Mouse (Mus musculus): ENCODE measurements at regions not wholly inside any gene's neighbourhood (a gene's known extent, or its start where the extent isn't known, plus 50 kb on each side); places are given as distances from the start of the nearest gene placed in this dataset.

DNA sequence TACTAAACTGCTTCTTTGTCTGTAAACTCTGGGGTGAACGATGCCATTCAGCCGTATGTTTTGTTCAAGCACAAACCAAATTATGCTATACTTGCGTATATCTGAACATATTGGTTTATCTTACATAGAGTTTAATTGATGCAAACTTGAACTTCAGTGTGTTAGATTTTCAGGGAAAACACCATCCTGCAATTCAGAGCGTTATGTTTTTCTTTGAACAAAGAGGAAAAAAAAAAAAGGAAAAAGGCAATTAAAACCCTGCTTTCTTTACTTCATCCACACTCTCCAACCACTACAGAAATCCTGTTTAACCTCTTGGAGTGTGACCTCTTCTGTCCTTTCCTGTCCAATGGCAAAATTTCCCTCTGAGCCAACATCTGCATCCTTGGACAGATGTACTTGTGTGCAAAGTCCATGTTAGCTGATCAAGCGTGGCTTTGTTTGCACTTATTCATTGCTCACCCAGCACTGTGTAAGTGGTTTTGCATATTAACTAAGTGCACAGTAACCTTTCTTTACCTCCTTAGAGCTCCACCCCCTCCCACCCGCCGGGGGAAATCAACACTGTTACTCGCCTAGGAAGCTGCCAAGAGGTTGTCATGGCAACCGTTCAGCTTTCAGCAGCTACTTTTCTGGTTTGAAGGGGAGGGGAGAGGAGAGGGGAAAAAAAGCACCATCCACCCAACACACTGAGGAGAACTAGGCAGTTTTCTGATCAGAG, 174.4 kb upstream of the Klf12 start:
- no peak for DNase-seq (ENCODE audit: low spot score in 2 of 2)

DNA sequence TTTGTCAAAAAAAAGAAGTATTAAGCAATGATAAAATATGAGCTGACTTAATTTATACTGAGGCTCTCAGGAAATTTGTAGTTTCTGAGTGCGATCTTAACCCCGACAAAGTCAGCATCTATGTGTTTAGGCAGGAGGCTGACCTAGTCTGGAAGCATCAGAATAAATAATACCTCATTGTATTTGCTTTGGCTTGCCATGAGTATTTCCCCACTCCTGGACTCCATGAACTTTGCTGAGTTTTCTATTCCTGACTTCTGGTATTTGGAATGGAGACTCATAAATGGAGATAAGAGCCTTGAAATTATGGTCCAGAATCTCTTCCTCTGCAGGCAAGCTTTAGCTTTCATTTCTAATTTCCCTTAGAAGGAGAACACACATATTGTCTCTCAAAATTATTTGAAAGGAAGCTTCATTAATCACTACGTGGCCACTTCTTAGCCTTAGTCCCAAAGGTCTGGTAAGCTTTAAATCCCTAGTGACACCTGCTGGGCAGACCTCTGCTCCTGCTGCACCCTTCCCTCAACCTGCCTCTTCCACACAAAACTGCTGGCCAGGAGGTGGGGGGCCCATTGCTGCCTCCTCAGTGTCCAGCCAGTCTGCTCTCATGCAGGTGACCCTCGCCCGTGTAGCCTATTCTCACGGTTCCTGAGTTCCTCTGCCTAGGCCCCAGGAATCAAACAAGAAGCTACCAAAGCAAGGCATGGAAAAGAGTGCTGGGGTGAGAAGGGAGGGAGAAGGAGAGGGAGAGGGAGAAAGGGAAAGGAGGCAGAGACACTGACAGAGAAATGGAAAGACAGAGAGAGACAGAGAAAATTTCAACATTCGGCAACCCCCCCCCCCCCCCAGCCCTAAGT, 173.6 kb upstream of the Klf12 start:
- DNase-seq (ENCODE audit: low spot score in 2 of 2), result no peak

DNA sequence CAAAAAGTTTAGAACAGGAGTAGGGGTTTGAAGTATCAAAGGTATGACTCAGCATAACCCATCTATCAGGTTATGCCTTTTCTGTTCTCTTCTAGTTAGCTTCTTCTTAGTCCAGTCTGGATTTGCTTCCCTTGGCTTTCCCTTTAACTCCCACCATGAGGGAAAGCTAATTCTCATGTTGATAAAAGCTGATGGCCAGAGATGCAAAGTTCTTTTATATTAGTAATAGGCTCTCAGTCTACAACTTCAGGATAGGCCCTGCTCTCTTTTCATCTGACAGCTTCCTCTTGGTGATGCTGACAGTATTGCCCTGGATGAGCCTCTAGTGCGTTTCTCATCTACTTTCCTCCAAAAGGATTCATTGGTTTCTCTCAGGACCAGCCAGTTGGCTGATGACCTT, 161.7 kb upstream of the Klf12 start:
- no peak for DNase-seq (ENCODE audit: low spot score in 2 of 2)

DNA sequence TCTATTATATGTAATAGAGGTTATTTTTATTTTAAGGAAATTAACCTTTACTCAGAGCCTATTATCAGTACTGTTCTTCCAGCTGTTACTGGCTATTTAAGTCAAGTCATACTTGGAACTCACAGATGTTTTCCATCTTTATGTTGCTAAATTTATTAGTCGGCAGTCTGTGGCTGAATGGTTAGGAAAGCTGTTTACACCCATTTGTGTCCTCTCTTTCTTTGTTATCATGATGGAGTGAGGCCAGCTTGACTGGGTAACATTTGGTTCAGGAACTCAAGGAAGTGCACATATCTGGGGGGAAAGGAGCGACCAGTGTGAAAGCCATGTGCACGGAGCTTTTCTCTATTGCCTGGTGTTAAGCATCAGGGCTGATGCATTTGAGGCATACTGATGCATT, 160.4 kb upstream of the Klf12 start:
- no peak for DNase-seq (ENCODE audit: low spot score in 2 of 2)

DNA sequence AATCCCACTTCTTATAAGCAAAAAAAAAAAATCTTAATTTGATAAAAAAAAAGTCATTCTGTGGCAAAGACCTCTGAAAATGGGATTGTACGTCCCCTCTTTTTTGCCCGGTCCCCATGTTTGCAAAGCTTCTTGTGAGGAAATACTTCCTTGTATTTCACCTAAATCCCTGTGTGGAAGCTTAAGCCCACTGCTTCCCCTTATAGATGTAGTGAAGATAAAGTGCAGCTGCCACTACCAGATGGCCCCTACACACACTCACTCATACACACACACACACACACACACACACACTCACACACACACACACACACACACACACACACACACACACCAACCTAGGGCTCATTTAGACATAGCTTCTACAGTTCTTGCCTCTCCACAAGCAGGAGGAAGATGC, 159.6 kb upstream of the Klf12 start:
- DNase-seq (ENCODE audit: low spot score in 2 of 2), result no peak

DNA sequence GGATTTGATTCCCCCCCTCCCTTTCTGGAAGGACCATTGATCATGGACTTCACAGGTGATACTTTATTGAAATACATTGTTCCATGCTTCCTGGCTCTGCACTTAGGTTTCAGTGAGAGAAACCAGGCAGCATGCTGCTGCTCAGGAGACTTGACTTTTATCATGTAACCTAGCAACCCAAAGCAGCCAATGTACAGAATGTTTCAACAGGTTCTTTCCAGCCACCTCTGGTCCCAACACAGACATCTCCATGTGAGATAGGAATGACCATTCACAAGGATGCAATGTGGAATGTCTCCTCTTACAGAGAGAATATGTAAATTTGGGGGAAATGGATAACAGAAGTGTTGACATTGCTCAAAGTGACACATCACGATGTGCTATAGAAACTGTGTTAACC, 153.1 kb upstream of the Klf12 start:
- no peak for DNase-seq (ENCODE audit: low spot score in 2 of 2)

DNA sequence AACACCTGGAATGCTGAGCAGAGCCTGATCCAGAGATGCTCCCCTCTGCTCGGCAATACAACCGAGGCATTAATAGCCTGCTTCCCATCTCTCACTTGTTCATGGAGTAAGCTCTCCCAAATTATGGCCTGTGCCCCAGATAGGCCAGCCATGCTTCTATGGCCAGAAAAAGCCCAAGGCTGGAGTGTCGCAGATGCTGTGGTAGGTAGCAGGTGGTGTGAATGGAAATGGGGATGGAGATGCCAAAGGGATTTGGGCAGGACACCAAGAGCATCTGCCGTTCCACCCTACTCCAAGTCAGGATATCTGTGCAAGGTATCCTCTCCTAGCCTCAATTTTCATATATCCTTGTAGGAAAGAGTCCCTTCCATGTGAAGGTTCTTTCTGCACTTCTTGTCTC, 145.2 kb upstream of the Klf12 start:
- DNase-seq (ENCODE audit: low spot score in 2 of 2), result no peak

DNA sequence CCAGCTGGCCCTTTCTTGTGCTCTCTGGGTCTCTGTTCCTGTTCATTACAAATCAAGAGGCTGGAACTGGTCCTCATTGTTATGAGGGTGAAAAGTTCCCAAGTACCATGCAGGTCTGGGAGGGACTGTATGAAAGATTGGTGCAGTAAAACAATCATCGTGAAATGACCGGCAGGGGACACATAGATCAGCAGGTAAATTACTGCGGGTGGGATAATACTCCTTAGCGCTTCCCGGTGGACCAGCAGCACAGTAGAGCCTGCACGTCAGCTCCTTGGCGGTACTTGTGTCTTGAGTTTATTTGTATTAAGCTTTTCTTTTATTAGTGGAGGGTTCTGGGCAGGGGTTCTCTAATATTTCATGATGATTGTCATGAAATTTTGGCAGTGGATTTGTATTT, 141.9 kb upstream of the Klf12 start:
- no peak for DNase-seq (ENCODE audit: low spot score in 2 of 2)

DNA sequence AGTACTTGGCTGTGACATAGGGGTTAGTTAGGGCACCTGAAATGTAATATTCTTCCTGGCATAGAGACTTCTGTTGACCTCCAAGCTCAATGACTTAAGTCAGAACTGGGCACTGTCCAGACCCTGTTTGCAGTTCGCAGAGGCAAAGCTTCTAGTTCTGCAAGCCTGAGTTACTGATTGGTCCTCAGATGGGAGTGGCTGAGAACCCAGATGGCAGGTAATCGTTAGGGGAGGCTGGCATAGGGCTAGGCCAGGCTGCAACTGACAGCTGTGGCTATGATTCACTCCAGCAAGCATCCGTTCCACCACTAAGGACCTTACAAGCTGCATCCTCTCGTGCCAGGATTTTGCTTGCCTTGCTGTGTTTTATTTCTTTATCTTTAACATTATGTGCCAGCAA, 139.3 kb upstream of the Klf12 start:
- no peak for DNase-seq (ENCODE audit: low spot score in 2 of 2)

DNA sequence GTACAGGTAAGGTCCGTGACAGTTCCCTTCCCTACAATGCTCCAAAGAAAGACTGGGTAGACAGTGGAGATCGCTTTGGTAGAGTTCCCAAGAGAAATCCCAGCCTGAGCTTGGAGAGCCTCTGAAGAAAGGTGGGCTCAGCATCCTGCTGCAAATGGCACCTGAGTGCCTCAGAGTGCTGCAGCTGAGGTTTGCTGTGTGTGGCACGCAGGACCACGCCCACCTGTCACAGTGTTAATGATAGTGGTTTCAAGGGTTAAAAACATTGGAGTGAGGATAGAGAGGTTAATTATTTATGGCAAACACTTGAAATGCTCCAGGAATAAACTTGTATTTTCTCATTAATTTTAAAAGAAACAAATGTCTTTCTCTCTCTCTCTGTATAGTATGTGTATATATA, 137.2 kb upstream of the Klf12 start:
- DNase-seq (ENCODE audit: low spot score in 2 of 2), result no peak

DNA sequence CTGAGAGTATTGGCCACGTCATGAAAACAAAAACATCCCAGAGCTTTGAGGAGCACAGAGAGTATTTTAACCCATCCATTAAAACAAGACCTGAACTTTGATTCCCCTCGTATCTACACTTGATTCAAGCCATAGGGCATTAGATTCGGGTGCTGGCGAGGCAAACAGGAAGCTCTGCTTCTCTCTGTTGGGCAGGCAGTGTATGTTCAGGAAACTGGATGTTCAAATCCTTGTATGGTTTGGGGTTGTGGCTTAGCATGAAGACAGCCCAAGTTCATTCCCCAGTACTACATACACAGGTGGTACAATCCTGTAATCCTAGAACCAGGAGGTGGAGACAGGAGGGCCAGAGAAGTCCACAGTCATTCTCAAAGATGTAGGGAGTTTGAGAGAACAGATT, 130.6 kb upstream of the Klf12 start:
- no peak for DNase-seq (ENCODE audit: low spot score in 2 of 2)

DNA sequence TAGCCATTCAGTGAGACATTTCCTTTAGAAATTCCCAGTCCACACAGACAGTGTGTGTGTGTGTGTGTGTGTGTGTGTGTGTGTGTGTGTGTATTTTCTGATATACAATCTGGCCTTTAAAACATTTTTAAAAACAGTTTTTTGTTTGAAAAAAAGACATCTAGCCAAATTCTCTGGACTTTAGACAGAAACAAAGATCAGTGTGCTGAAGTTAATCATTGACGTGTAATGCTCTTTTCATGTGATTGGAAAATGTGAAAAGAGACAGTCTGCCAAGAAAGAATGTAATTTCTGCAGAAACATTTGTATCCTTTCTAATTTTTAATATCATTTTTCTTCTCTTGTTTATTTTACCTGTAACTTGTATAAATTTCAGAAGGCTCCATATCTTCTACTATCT, 127.7 kb upstream of the Klf12 start:
- no peak for DNase-seq (ENCODE audit: low spot score in 2 of 2)

DNA sequence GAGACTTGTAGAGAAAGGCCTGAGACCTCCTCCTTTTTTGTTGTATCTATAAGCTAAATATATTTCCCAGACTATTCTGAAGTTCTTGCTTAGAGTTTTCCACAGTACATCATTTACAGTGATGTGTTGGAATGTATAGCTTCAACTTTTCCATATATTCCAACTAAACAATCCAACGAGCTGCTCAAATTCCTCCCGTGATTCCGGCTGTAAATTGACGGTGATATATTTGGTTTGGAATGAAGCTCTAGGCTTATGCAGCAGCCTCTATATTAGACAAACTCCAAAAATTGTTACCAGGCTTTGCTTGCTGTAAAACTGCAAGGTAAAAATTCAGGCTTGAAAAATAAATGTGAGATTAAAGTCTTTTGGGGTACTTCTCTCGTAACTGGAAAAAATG, 112.7 kb upstream of the Klf12 start:
- no peak for DNase-seq (ENCODE audit: low spot score in 2 of 2)

DNA sequence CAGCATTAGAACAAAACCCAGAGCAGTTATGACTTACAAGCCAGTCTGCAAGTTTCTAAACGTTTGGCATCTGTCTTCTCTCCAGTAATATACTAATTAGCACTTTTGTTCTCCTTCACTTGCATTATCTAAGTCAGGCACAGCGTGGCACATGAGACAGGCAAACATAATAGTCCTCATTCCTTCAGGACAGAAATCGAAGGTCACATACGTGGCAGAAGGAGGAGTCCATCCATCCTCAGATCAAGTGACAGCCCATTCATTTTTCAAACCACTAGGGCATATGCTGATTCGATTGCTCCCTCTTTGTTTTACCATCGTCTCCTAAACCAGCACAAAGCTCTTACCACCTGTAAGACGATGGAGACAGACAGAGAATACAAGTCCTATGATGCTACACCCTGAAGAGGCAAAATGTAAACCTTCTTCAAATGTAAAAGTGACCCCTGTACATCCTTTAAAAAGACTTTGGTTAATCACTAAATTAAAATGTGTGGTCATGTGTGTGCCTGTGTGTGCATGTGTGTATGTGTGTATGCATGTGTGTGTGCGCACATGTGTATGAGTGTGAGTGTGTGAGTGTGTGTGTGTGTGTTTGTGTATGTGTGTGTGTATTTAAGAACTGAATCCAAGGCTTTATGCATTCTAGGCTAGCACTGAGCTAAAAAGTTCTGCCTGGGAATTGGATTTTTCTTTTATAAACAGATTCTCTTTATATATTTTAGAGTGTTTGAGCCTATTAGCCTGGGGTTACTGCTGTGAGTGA, 90.9 kb upstream of the Klf12 start:
- no peak for DNase-seq (ENCODE audit: low spot score in 2 of 2)

DNA sequence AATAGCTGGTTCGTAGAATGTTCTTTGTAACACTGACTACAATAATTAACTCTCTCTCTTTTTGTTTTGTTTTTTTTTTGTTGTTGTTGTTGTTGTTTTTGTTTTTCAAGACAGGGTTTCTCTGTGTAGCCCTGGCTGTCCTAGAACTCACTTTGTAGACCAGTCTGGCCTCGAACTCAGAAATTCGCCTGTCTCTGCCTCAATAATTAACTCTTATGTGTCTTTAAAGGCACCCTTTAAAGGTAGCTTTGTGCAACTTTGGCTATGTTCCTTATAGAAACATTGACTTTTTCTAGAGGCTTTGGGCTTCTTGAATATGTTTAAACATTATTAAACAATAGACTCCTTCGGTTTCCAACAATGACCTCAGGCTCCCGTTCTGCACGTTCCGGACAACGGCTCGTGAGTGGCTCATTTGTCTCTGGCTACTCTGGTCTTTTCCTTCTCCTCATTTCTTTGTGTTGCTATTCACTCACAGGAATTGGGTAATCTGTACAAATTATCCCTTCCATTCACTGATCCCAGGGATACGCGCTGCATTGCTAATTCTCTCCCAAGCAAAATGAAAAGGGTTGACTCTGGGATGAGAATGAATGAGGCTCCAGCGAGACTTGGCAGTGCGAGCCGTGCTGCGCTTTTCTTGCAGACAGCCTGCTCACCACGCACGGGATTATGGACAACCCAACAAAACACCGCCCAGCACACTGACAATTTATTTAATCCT, 90.2 kb upstream of the Klf12 start:
- DNase-seq (ENCODE audit: low spot score in 2 of 2), result no peak

DNA sequence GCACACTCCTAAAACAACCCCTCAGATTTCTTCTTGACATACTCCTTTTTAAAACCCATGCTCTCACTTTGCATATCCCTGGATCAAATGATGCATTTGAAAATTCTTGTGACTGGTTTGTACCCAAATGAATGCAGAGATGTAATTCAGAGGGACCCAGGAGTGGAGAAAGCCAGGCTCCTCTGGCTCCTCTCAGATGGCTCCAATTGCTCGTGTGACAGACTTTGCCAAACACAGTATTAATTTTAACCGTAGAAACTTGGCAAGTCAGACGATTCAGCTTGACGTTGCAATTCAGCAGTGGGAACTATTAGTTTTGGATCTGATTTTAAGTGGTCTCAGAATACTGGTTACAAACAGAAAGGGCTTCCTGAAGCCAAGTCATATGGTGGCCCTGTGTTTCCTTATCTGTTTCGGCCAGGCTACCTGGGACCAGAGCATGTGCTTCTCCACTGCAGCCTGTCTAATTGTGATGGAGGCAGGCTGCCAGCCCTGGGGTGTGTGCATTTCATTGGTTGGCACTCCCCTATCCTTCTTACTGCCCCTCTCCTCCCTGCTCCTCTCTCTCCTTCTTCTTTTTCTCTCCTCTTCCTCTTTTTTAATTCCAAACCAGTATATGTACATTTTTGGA, 81.9 kb upstream of the Klf12 start:
- DNase-seq (ENCODE audit: low spot score in 2 of 2), result no peak

DNA sequence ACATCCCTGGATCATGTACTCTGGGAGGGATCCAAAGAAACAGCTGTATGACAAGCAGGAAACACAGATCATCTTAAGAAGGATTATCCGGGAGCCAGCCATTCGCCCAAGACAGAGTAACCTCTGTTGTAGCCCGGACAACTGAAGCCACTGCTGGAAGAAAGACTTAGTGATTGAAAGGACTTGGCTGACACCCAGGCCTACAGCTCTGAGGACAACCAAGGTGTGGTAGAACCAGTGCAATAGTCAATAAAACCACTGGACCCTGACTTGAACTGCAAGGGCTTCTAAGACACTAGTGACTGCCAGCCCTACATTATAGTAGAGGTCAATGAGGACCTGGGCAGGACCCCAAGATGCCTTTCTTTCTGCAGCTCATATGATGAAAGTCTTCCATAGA, 78.3 kb upstream of the Klf12 start:
- DNase-seq (ENCODE audit: low spot score in 2 of 2), result no peak

DNA sequence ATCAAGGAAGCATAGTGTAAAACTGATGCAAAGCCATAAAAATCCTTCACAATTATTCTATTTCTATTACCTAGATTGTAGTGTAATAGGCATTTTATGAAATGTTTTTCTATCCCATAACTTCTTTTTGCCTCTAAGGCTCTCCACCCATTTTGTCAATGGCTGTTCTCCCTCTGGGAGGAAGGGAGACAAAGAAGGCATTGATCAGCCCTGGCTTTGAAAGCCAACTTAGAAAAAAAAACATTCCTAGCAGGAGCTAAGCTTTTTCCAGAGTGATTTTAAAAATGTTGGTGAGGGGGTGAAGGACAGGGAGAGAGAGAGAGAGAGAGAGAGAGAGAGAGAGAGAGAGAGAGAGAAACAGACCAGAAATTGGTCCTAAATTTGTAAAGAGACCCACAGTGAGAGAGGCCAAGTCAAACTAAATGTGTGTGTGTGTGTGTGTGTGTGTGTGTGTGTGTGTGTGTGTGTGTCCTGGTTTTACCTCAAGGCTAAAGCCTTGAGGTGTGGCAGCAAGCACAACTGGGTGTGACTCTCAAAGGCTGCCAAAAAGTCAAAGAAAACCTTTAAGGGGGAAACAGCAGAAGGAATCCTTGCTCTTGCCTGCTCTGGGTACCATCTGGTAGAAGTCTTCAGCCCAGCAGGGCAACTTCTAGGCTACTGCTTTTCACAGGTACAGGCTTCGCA, 77.0 kb upstream of the Klf12 start:
- DNase-seq (ENCODE audit: low spot score in 2 of 2), result no peak

DNA sequence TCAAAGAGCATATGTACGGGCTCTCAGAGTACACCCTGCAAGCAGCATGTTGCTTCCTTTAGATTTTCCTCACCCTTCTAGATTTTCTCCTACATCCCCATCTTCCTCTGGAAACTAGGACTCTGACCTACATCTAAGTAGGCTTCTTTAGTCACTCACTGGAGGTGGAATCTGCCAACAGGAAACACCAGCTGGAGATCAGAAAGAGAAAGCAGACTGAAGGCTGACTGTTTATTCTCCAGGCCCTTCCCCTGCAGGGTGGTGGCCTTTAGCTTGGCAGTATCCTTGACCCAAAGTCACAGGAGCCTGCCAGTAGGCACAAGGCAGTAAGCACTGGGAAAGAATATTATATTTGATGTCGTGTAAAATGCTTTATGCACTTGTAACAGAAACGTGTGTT, 75.4 kb upstream of the Klf12 start:
- no peak for DNase-seq (ENCODE audit: low spot score in 2 of 2)

DNA sequence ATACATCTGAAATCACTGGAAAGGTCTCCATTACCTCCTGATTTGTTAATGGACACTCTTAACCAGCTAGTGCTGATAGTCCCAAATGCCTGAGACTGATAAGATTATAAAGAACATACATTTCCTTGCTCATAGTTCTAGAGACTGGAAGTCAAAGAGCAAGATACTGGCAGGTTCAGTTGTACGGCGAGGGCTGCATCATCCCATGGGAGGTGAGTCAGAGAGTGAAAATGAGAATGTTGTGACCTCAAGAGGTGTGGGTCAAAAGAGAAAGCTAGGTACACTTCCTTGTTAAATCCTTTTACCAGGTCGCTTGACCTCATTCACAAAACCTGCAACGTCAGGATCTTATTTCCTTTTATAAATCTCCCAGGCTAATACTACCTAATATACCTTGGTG, 72.7 kb upstream of the Klf12 start:
- DNase-seq (ENCODE audit: low spot score in 2 of 2), result no peak

DNA sequence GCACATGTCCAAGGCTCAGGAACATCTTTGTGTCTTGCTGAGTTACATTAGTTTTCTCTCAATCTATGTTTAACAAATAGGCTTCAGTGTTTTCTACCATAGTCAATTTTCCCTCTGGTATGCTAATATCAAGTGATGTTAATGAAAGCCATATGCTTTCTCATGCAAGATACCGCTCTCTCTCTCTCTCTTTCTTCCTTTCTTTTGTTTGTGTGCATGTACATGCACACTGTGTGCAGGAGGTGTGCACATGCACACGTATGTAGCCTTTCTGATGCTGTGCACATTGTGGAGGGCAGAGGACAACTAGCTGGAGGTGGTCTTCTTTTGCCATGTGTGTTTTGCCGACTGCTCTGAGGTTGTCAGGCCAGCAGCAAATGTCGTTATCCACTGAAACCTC, 69.0 kb upstream of the Klf12 start:
- no peak for DNase-seq (ENCODE audit: low spot score in 2 of 2)
